Mouse (Mus musculus) spleen, adult 12 weeks (tissue): ENCODE results near the gene Arglu1.

ENCODE experiments used
- DNase-seq: peaks from one replicate; pipeline ENCODE4 v3.0.0; 2022; ENCODE audit warnings: low spot score

Gene Arglu1

DNA sequence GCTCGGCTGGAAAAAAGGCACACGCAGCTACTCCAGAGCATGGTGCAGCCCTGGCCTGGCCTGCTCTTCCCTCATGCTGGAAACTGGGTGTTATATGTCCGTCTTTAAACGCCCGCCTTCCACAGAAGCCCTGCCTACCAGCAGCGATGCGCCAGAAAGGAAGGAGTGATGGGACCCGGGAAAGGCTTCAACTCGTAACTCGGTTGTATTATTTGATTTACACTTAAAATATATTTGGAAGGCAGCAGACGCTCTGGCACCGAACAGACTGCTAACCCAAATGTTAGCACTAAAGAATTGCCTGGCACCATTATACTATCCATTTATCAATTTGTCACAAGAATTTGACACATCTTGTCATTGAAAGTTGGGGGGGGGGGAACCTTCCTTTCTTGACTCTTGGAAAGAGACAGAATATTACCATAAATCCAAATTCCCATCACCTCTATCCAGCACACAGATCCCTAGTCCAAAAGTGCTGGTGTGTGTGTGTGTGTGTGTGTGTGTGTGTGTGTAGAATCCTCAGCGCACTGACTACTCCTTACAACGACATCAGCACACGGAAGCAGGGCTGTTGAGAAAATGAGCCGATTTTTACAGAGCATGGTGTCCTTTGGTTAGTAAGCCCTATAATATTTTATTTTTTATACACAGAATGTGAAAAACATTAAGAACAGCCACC, 68.9 kb downstream of the Arglu1 start:
- no peak for DNase-seq

GRCm38 (mm10) chr8:8620536-8620935, 69.8 kb downstream of the Arglu1 start:
- no peak for DNase-seq

DNA sequence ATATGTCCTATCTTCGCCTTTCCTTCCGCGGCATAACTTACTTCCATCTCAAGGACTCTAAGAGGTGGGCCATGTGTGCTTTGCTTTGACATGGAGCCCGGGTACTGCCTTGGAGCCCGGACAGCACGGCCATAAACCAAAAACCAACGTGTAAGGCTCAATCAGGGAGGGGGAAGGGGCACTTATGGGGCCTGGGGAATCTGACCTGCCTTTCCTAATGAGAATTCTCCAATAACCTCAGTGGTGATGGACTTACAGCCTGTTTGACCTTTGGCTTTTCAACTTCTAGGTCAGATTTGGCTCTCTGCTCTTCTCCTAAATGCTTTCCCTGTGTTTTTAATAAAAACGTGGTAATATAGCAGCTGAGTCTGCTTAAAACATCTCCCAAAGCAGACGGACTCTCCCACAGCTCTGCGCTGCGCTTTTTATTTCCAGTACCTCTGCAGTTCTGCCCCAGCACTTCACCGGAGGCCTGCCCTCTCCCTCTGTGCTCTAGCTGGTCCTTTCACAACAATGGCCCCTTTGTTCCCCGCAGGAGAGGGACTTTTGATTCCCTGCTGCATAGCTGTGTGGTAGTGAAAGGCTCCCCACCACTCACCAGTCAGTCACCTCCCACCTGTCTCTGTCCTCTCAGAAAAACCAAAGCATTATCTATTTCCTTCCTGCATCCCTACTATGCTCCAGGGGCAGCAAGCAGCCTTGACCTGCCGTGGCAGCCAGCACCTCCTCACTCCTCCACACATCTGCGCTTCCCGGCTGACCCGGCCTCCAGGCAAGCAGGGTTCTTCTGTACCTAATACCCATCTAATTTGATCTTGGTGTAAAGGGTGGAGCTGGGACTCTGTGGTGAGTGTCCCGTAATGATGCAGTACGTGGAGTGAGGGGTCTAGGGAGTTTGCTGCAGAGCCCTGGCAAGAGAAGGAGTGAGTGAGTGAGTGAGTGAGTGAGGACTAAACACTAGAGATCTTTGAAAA, 70.8 kb downstream of the Arglu1 start:
- DNase-seq, result no peak
